Mouse (Mus musculus) liver, adult 2 months (tissue): ENCODE measurements around the gene Traf5. TPM values are rescaled to one million over a fixed set of nuclear protein-coding genes. Genes with fewer than 3 reads are reported as not detected.

Source experiments
- DNase-seq: peaks from one replicate; pipeline ENCODE4 v3.0.0-alpha.2; 2011; ENCODE audit warnings: low read depth, low spot score; ENCODE audit errors: extremely low read depth
- H3K27ac ChIP-seq: fragments of 200-500 bp; replicated peaks from 2 replicates; pipeline ENCODE4 v1.5.1; 2012; ENCODE audit warnings: low read depth, mild to moderate bottlenecking, control low read depth, inconsistent platforms, low read length; ENCODE audit not compliant: insufficient read depth
- H3K27me3 ChIP-seq: fragments of 200-500 bp; 2 replicates; pipeline ENCODE4 v1.6.1; 2012; ENCODE audit warnings: mild to moderate bottlenecking, moderate library complexity, low read length, inconsistent platforms; ENCODE audit not compliant: control insufficient read depth, insufficient read depth
- H3K36me3 ChIP-seq: fragments of 200-500 bp; 2 replicates; pipeline ENCODE4 v1.6.1; 2012; ENCODE audit warnings: low read length, inconsistent platforms; ENCODE audit not compliant: control insufficient read depth, insufficient read depth
- H3K4me1 ChIP-seq: fragments of 200-500 bp; 2 replicates; pipeline ENCODE4 v1.6.1; 2011; ENCODE audit warnings: low read length; ENCODE audit not compliant: control insufficient read depth, insufficient read depth
- H3K4me3 ChIP-seq: fragments of 200-500 bp; 2 replicates; pipeline ENCODE4 v1.5.1; 2011; ENCODE audit warnings: low read depth, mild to moderate bottlenecking, control low read depth, low read length, moderate library complexity; ENCODE audit not compliant: insufficient read depth
- H3K79me2 ChIP-seq: fragments of 200-500 bp; 2 replicates; pipeline ENCODE4 v1.6.1; 2012; ENCODE audit warnings: inconsistent platforms, mild to moderate bottlenecking, low read length, moderate library complexity; ENCODE audit not compliant: control insufficient read depth, insufficient read depth
- H3K9ac ChIP-seq: fragments of 200-500 bp; 2 replicates; pipeline ENCODE4 v1.6.1; 2012; ENCODE audit warnings: low read depth, mild to moderate bottlenecking, control low read depth, inconsistent platforms, low read length
- CTCF ChIP-seq: fragments of 200-500 bp; IDR thresholded peaks from 2 replicates; pipeline ENCODE4 v1.5.1; 2011; ENCODE audit warnings: low read depth, low read length, control low read depth
- POLR2A ChIP-seq: fragments of 200-500 bp; IDR thresholded peaks from 2 replicates; pipeline ENCODE4 v1.6.1; 2011; ENCODE audit warnings: low read length, control low read depth; ENCODE audit not compliant: insufficient read depth; ENCODE audit errors: extremely low read depth
- WGBS: fragments of 180-500 bp; shearing (Covaris S2); methylation state at CpG from one replicate; pipeline ENCODE4 v1.1.7; 2018; 5-methylcytosine and 5-hydroxymethylcytosine counted together
- polyA plus RNA-seq: library from polyadenylated mRNA; depleted of rRNA; stranded (reverse); fragments of >200 nt; gene quantifications from 2 replicates; pipeline ENCODE4 v1.2.3, GENCODE M21; 2012
- total RNA-seq: library from RNA; depleted of rRNA; stranded (reverse); fragments of >200 nt; gene quantifications from 2 replicates; pipeline ENCODE4 v1.2.3, GENCODE M21; 2014

The Traf5 gene
- total and polyA plus RNA-seq, 2 experiments, result 3.3 to 7.3 TPM

DNA sequence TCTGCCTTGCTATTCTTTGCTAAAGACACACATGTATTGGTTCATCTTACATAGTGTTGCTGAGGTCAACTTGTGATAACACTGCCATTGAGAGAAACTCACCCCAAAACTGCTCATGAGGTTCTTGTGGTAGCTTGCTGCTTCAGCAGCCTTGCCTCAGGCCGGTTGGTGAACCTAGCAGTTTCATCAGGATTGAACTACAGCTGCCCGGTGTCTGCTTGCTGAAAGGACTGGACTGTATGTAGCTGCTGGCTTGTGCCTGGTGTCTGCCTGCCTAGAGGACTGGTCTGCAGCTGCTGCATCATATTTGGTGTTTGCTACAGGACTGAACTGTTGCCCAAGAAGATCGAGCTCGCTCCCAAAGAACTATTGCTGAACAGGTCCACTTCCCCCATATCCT, 16.3 kb downstream of the Traf5 start:
- peaks cover 20% of the 10 kb centered on the region for H3K79me2 ChIP-seq
- H3K27me3 ChIP-seq, result no peaks in the 10 kb centered on the region
- peak; percentile 57 for DNase-seq
- H3K4me3 ChIP-seq, result no peak overlapping the region
- H3K9ac ChIP-seq, result no peak overlapping the region
- 20% methylated on average over 4 of the region's 4 CpGs for WGBS
- H3K4me1 ChIP-seq, result peaks cover 39% of the 10 kb centered on the region
- peak overlapping the region; percentile 5; the same call in 1 of the 2 replicates for H3K27ac ChIP-seq
- no peaks in the 10 kb centered on the region for H3K36me3 ChIP-seq
- TF ChIP-seq POLR2A, result no peak
- no peak for TF ChIP-seq CTCF

GRCm38 (mm10) chr1:192074824-192075223, 17.5 kb downstream of the Traf5 start:
- WGBS, result 56% methylated on average over 1 of the region's 1 CpGs
- H3K4me1 ChIP-seq, result peaks cover 44% of the 10 kb centered on the region
- no peaks in the 10 kb centered on the region for H3K27me3 ChIP-seq
- no peak overlapping the region for H3K4me3 ChIP-seq
- H3K79me2 ChIP-seq, result peaks cover 16% of the 10 kb centered on the region
- TF ChIP-seq CTCF, result no peak
- no peak for TF ChIP-seq POLR2A
- DNase-seq, result no peak
- H3K27ac ChIP-seq, result no peak overlapping the region
- no peak overlapping the region for H3K9ac ChIP-seq
- H3K36me3 ChIP-seq, result no peaks in the 10 kb centered on the region

DNA sequence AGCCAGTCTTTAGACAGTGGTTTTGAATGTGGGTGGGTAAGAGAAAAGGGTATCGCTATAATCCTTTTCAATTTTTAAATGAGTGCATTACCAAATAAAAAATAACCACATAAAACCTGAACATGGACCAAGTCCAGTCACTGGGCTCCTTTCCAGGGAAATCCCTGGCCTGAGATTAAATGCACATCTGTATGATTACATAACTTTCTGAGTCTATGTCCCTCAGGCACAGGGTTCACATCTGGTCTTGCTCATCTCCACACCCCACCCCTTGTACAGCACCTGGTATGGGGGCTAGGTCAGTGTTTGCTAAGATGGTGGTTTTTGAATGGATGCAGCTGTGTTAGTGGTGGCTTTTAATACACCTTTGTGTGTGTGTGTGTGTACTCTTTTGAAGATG, 19.9 kb downstream of the Traf5 start:
- peaks cover 29% of the 10 kb centered on the region for H3K4me1 ChIP-seq
- no peaks in the 10 kb centered on the region for H3K36me3 ChIP-seq
- H3K4me3 ChIP-seq, result no peak overlapping the region
- peak; percentile 67 for DNase-seq
- no peak overlapping the region for H3K27ac ChIP-seq
- WGBS, result 29% methylated on average over 1 of the region's 1 CpGs
- no peak overlapping the region for H3K9ac ChIP-seq
- TF ChIP-seq CTCF, result no peak
- TF ChIP-seq POLR2A, result no peak
- no peaks in the 10 kb centered on the region for H3K27me3 ChIP-seq
- H3K79me2 ChIP-seq, result peaks cover 10% of the 10 kb centered on the region; the same call in 1 of the 2 replicates

DNA sequence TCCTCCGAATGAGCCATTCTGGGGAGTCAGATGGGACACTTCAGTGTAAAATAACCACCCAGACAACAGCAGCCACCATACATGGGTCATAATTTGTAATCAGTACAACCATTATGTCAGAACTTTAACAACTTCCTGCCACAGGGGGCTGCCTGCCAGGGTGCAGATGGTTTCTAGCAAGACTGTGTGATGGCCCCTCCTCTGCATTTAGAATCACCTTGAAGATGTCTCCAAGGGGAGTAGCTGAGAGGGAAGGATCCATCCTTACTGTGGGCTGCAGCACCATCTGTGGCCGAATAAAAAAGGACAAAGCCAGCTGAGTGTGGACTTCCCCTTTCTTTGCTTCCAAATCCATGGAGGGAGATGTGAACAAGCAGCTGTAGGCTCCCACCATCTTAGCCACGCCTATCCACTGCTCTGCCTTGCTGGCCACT, 21.7 kb downstream of the Traf5 start:
- H3K4me3 ChIP-seq, result no peak overlapping the region
- WGBS, result 42% methylated on average over 3 of the region's 3 CpGs
- no peak overlapping the region for H3K27ac ChIP-seq
- DNase-seq, result no peak
- H3K36me3 ChIP-seq, result peaks cover 10% of the 10 kb centered on the region
- no peak overlapping the region for H3K9ac ChIP-seq
- H3K27me3 ChIP-seq, result no peaks in the 10 kb centered on the region
- no peak for TF ChIP-seq CTCF
- no peak for TF ChIP-seq POLR2A
- H3K79me2 ChIP-seq, result peaks cover 10% of the 10 kb centered on the region; the same call in 1 of the 2 replicates
- peaks cover 14% of the 10 kb centered on the region for H3K4me1 ChIP-seq

GRCm38 (mm10) chr1:192069971-192070591, 22.3 kb downstream of the Traf5 start:
- H3K4me1 ChIP-seq, result peaks cover 12% of the 10 kb centered on the region
- H3K27me3 ChIP-seq, result no peaks in the 10 kb centered on the region
- peak overlapping the region; percentile 12 for H3K9ac ChIP-seq
- DNase-seq, result peak; percentile 77
- H3K36me3 ChIP-seq, result peaks cover 12% of the 10 kb centered on the region
- TF ChIP-seq POLR2A (no peak), CTCF (no peak)
- H3K79me2 ChIP-seq, result peaks cover 10% of the 10 kb centered on the region; the same call in 1 of the 2 replicates
- H3K27ac ChIP-seq, result peak overlapping the region; percentile 47
- peak overlapping the region; percentile 18; the same call in 1 of the 2 replicates for H3K4me3 ChIP-seq
- 13% methylated on average over 13 of the region's 13 CpGs for WGBS

GRCm38 (mm10) chr1:192068188-192068587, 24.2 kb downstream of the Traf5 start:
- peaks cover 12% of the 10 kb centered on the region for H3K4me1 ChIP-seq
- peaks cover 17% of the 10 kb centered on the region for H3K36me3 ChIP-seq
- no peak overlapping the region for H3K4me3 ChIP-seq
- no peaks in the 10 kb centered on the region for H3K79me2 ChIP-seq
- no peaks in the 10 kb centered on the region for H3K27me3 ChIP-seq
- WGBS, result 77% methylated on average over 2 of the region's 2 CpGs
- no peak for DNase-seq
- no peak overlapping the region for H3K27ac ChIP-seq
- TF ChIP-seq POLR2A, result no peak
- TF ChIP-seq CTCF, result no peak
- H3K9ac ChIP-seq, result no peak overlapping the region
